13 mouse cellular contexts compared by ENCODE assay signal in the genomic region with DNA sequence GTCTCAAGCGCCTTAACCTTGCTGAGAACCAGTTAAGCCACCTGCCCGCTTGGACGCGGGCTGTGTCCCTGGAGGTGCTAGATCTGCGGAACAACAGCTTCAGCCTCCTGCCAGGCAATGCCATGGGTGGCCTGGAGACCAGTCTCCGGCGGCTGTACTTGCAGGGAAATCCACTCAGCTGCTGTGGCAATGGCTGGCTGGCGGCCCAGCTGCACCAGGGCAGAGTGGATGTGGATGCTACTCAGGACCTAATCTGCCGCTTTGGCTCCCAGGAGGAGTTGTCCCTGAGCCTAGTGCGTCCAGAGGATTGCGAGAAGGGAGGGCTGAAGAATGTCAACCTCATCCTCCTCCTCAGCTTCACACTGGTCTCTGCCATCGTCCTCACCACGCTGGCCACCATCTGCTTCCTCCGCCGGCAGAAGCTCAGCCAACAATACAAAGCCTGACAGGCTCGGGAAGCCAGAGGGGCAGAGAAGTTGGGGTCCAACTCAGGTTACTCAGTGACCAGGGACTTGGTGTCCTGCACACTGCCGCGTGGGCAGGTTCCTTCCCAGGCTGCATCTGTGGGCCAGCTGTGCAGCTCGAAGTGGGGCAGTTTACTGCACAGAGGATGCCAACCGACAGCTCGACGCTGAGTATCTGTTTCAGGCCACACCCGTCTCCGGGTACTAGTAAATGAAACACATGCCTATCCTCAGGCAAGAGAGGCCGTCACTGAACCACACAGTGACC. TPM values are rescaled to one million over a fixed set of nuclear protein-coding genes. Genes with fewer than 3 reads are reported as not detected.
DNase-seq lines count a peak whose midpoint lies in the region; ATAC-seq lines count a peak whose summit lies in the region.
"Had no signal": no experiment of that assay in that cellular context is flagged by ENCODE, and none has a peak within 500 bp of the region (broad histone marks: within the 10 kb centered on the region; RNA-seq: fewer than 3 reads in every experiment).

No protein-coding gene starts in this region.

- H3K9ac ChIP-seq in hindbrain, embryonic 16.5 days (ENCODE audit: low read depth, low read length): no peak overlapping the region
- H3K9ac ChIP-seq in forebrain, embryonic 11.5 days (ENCODE audit: low read length): no peak overlapping the region
- H3K9ac ChIP-seq: limb, embryonic 13.5 days had no signal

- no peak overlapping the region for H3K4me3 ChIP-seq in hindbrain, embryonic 10.5 days
- H3K4me3 ChIP-seq in hindbrain, embryonic 16.5 days (ENCODE audit: low read length): no peak overlapping the region
- no peak overlapping the region for H3K4me3 ChIP-seq in forebrain, embryonic 11.5 days (ENCODE audit: low read depth, low read length)
- H3K4me3 ChIP-seq: limb, embryonic 13.5 days had no signal

- peaks cover 63% of the 10 kb centered on the region for H3K4me1 ChIP-seq in hindbrain, embryonic 10.5 days (replicated peaks)
- H3K4me1 ChIP-seq in hindbrain, embryonic 16.5 days (ENCODE audit: control insufficient read depth, insufficient read depth, low read depth, low read length): peaks cover 3% of the 10 kb centered on the region
- H3K4me1 ChIP-seq in forebrain, embryonic 11.5 days (replicated peaks; ENCODE audit: control insufficient read depth, insufficient read depth, low read length): no peaks in the 10 kb centered on the region

- H3K9me3 ChIP-seq in hindbrain, embryonic 10.5 days: no peaks in the 10 kb centered on the region
- no peaks in the 10 kb centered on the region for H3K9me3 ChIP-seq in hindbrain, embryonic 16.5 days (ENCODE audit: control insufficient read depth, low read length)
- H3K9me3 ChIP-seq in forebrain, embryonic 11.5 days (ENCODE audit: control insufficient read depth, low read length): no peaks in the 10 kb centered on the region
- H3K9me3 ChIP-seq: G1E; limb, embryonic 13.5 days had no signal

- H3K36me3 ChIP-seq in hindbrain, embryonic 10.5 days: no peaks in the 10 kb centered on the region
- H3K36me3 ChIP-seq in hindbrain, embryonic 16.5 days (ENCODE audit: control insufficient read depth, insufficient read depth, low read length): no peaks in the 10 kb centered on the region
- no peaks in the 10 kb centered on the region for H3K36me3 ChIP-seq in forebrain, embryonic 11.5 days (ENCODE audit: control insufficient read depth, insufficient read depth, low read length)
- H3K36me3 ChIP-seq: G1E had no signal

- 75% methylated on average over 25 of the region's 25 CpGs for WGBS in hindbrain, embryonic 10.5 days
- 74% methylated on average over 25 of the region's 25 CpGs for WGBS in hindbrain, embryonic 16.5 days
- 83% methylated on average over 25 of the region's 25 CpGs for WGBS in forebrain, embryonic 11.5 days

- H3K4me2 ChIP-seq in hindbrain, embryonic 16.5 days (ENCODE audit: low read length): no peak overlapping the region
- H3K4me2 ChIP-seq in forebrain, embryonic 11.5 days (ENCODE audit: low read depth, low read length, severe bottlenecking): no peak overlapping the region
- H3K4me2 ChIP-seq: limb, embryonic 13.5 days had no signal

- no peaks in the 10 kb centered on the region for H3K27me3 ChIP-seq in hindbrain, embryonic 10.5 days (ENCODE audit: insufficient read depth, poor library complexity, severe bottlenecking)
- no peaks in the 10 kb centered on the region for H3K27me3 ChIP-seq in hindbrain, embryonic 16.5 days (replicated peaks; ENCODE audit: control insufficient read depth, insufficient read depth, low read length)
- no peaks in the 10 kb centered on the region for H3K27me3 ChIP-seq in forebrain, embryonic 11.5 days (ENCODE audit: control insufficient read depth, insufficient read depth, low read length)
- H3K27me3 ChIP-seq: limb, embryonic 13.5 days had no signal

- peak overlapping the region; percentile 35 for H3K27ac ChIP-seq in hindbrain, embryonic 10.5 days
- H3K27ac ChIP-seq in hindbrain, embryonic 16.5 days (ENCODE audit: low read depth, low read length): no peak overlapping the region
- no peak overlapping the region for H3K27ac ChIP-seq in forebrain, embryonic 11.5 days (ENCODE audit: low read depth, low read length)

- no peak for ATAC-seq in hindbrain, embryonic 16.5 days
- no peak for ATAC-seq in forebrain, embryonic 11.5 days (replicated peaks; ENCODE audit: low FRiP score)

- no peak for DNase-seq in hindbrain, embryonic 10.5 days (ENCODE audit: low spot score)
- peak; percentile 47 for DNase-seq in MN1 (ENCODE audit: low spot score)
- peak; percentile 46 to 66 for DNase-seq in cerebellum, adult 18-20 months
- DNase-seq in gastrocnemius, postnatal 25 days: peak; percentile 45
- no peak for DNase-seq in forebrain, embryonic 11.5 days (ENCODE audit: low spot score)
- no peak for DNase-seq in embryo, embryonic 11 days
- DNase-seq in spleen, postnatal 36 days (ENCODE audit: low spot score in 2 of 2): no peak

RNA-seq across cellular contexts. Expression of a gene that starts 10.6 kb away (rescaled TPM):
- 5.8 and 6.0 TPM in 2 replicates for polyA plus RNA-seq in hindbrain, embryonic 10.5 days (2016; fragmentation: Nextera tagmentation; extraction: Ambion mirVana)
- polyA plus RNA-seq in hindbrain, embryonic 16.5 days (2015; fragmentation: Nextera tagmentation; extraction: Ambion mirVana): 4.1 and 7.5 TPM in 2 replicates
- 1 to 10 TPM; 4.9 to 5.0 TPM for total RNA-seq in gastrocnemius, postnatal 25 days (2021)
- polyA plus RNA-seq in forebrain, embryonic 11.5 days (2014; fragmentation: Nextera tagmentation; extraction: Ambion mirVana): 4.4 and 5.2 TPM in 2 replicates
- polyA plus RNA-seq: G1E had no signal

RNA-seq across cellular contexts. Expression of a gene that starts 59.5 kb away (rescaled TPM):
- polyA plus RNA-seq in hindbrain, embryonic 10.5 days (2016; fragmentation: Nextera tagmentation; extraction: Ambion mirVana): not detected in 2 replicates
- 0.28 and 0.40 TPM in 2 replicates for polyA plus RNA-seq in hindbrain, embryonic 16.5 days (2015; fragmentation: Nextera tagmentation; extraction: Ambion mirVana)
- total RNA-seq in gastrocnemius, postnatal 25 days (2021): under 1 TPM in 1 of 2 experiments, not detected in 1; 0.15 TPM
- polyA plus RNA-seq in forebrain, embryonic 11.5 days (2014; fragmentation: Nextera tagmentation; extraction: Ambion mirVana): not detected in 2 replicates
- total RNA-seq: adrenal gland, postnatal 4 days; megakaryocyte progenitor cell, adult 5-6 weeks had no signal
- polyA plus RNA-seq: G1E; gonadal fat pad, adult 2 months; limb, embryonic 13.5 days had no signal

Comparison
In these comparisons a context has a peak if more than half of its experiments do, and no peak if none do; other contexts are left out.
1. DNase-seq: peak in MN1 (single experiment), cerebellum, adult 18-20 months (2 of 2) and gastrocnemius, postnatal 25 days (single experiment); none in hindbrain, embryonic 10.5 days (single experiment), forebrain, embryonic 11.5 days (single experiment), embryo, embryonic 11 days (single experiment) and spleen, postnatal 36 days (0 of 2).